Mouse (Mus musculus): ENCODE measurements around the gene Gm10985.

Gm10985 gene

GRCm38 (mm10) chr3:53844786-53845185 lies at the start of gene Gm10985:
Gm10985 (plus strand) TSS chr3:53845086.
- DNase-seq (ENCODE audit: low spot score in 2 of 2), result no peak

DNA sequence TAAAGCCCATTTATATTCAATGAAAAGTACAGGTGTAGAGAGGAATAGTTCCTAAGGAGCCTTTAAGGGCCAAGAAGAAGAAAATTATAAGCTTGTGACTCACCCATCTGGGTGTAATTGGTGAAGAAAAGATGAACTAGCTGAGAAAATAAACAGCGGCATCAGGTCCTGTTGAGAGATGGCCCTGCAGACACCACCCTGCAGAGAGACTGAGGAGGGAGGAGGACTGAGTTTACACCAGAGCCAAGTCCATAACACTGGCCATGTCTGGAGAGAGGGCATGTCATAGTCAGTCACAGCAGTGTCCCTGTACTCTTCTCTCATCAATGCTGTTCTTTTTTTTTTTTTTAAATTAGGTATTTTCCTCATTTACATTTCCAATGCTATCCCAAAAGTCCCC lies 48.0 kb upstream of the Gm10985 start:
- DNase-seq (ENCODE audit: low spot score in 2 of 2), result no peak

DNA sequence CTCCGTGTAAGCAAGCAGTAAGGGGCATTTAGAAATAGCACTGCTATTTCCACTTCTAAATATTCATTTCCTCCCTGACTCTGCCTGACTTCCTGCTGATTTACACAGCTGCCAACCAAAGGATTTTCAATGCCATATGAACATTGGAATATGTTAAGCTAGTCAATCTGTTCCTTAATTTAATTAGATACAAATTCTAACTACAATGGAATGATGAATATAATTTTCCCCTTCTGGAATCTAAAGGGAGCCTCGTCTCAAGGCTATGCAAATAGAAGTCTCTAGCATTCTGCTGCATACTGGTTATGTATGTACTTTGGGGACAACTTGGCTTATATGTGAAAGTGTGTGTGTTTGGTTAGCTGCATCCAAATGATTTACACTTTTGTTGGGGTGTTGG lies 45.2 kb upstream of the Gm10985 start:
- DNase-seq (ENCODE audit: low spot score in 2 of 2), result no peak

- no peak for DNase-seq (ENCODE audit: low spot score in 2 of 2)
Observed at GRCm38 (mm10) chr3:53813421-53813977, 31.4 kb upstream of the Gm10985 start.

DNA sequence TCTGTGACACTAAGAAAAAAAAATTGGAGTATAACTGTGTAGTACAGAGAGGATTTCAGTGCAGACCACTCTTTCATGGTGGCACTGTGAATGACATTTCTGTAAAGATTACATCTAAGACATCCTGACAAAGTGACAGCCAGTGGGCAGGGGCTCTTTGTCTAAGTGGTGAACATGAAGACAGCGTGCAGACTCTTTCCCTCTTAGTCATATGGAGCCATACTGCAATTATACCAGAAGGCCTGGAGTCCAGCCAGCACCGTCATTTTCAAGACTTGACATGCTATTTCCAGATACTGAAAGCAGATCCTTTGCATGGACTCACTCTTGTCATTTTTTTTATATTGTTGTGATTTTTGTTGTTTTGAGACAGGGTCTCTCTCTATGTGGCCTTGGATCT lies 10.6 kb upstream of the Gm10985 start:
- DNase-seq (ENCODE audit: low spot score in 2 of 2), result no peak

GRCm38 (mm10) chr3:53846206-53846928 lies 1.5 kb downstream of the Gm10985 start:
- no peak for DNase-seq (ENCODE audit: low spot score in 2 of 2)

DNA sequence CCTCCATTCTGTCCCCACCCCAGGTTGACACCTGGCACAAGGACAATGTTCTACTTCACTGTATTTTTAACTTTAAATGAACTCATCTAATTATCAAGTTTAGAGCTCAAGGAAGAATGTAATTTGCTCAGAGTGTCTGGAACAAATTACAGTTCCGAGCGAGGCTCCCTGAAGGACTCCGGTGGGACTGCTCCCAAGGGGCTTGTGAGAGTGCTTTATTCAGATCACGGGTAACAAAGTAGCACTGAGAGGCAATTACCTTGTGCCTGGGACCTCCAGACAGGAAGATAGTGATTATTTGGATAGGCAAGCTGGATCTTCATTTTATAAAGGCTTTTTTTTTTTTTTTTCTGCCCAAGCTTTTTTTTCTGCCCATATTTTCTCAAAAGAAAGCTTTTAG lies 2.8 kb downstream of the Gm10985 start:
- no peak for DNase-seq (ENCODE audit: low spot score in 2 of 2)

DNA sequence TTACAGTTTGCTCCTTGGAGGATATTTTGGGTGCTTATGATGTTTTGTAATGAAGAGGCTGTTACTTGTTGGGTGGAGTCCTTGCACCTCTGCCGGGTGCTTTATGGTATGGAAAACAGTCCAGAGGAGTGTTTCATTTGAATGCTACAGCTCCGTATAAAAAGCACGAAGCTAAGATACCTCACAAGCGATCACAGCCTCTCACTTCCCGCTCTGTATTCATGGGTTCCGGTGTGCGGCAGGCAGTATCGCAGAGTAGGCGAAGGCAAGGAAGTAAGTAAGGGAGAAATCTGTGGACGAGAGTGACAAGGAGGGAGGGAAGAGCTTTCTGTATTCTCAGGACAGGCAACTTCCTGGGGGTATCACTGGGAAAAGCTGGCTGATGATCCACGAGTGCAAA lies 3.4 kb downstream of the Gm10985 start:
- DNase-seq (ENCODE audit: low spot score in 2 of 2), result no peak

DNA sequence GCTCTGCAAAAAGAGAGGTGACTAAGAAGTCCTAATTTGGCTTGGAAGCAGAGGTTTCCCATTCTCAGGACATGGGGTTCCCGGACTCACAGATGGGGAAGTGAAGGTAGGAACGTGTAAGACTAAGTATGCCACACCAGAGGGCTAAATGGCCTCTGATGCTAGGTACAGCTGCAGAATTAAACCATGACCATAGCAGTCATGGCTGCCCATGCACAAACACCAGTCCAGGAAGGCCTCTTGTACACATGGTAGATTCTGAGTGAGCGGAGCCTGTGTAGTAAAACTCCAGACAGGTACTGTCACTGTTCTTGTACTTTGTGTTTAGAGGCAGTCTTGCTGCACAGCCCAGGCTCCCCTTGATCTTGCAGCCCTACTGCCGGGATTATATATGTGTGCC lies 9.4 kb downstream of the Gm10985 start:
- no peak for DNase-seq (ENCODE audit: low spot score in 2 of 2)

GRCm38 (mm10) chr3:53854831-53855230 lies 9.9 kb downstream of the Gm10985 start:
- DNase-seq (ENCODE audit: low spot score in 2 of 2), result no peak

GRCm38 (mm10) chr3:53863383-53864220 lies 18.7 kb downstream of the Gm10985 start, which contains the start of gene Ufm1:
Ufm1 (minus strand) TSS chr3:53863830.
- DNase-seq (ENCODE audit: low spot score in 2 of 2), result peak; percentile 89 to 96

DNA sequence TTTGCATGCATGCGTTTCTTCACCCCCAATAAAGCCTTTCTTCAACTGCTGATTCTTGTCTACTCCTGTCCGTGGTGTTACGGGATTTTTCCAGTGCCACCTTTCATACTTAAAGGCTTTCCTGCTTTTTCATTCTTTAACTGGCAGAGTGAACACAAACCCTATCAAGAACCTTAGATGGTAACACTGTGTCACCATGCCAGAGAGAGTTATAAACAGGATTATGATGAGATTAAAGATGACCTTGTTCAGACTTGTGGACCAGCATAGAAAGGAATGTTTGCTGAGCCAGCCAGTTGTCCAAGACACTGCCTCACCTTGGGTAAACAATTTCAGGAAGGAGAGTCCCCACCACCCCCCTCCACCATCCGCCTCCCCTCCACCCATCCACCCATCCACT lies 23.3 kb downstream of the Gm10985 start:
- no peak for DNase-seq (ENCODE audit: low spot score in 2 of 2)

DNA sequence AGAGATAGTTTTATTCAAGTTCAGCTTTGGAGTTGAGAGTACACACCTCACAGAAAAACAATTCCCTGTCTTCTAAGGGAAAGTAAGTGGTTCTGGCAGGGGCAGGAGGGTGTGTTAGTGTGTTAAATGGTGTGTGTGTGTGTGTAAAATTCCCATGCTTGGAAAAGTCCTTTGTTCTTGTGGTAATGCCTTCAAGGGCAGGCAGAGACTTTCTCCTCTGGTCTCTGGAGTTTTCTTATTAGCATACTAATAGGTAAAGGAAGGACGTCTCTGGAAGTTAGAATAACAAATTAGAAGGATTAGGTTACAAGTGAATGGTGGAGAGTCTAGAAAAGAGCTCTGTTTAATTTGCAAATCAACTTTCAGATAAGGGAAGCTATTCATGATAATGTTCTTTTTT lies 24.4 kb downstream of the Gm10985 start:
- no peak for DNase-seq (ENCODE audit: low spot score in 2 of 2)

DNA sequence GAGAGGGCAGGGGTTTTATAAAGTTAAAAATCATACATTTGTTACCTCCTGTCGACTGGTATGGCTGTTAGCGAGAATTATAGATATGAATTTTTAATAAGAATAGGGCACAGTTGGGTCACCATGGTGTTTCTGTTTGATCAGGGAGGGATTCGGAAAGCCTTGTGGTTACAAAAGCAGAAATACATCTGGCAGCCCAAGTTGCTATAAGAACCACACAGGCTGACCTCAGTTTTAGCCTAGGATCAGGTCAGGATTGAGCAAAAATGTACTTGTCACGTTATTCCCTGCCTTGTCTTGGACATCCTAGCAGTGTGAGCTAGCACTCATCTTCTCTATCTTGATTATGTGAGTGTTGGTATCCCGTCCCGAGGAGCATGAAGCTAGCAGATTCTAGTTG lies 25.6 kb downstream of the Gm10985 start:
- DNase-seq (ENCODE audit: low spot score in 2 of 2), result no peak

DNA sequence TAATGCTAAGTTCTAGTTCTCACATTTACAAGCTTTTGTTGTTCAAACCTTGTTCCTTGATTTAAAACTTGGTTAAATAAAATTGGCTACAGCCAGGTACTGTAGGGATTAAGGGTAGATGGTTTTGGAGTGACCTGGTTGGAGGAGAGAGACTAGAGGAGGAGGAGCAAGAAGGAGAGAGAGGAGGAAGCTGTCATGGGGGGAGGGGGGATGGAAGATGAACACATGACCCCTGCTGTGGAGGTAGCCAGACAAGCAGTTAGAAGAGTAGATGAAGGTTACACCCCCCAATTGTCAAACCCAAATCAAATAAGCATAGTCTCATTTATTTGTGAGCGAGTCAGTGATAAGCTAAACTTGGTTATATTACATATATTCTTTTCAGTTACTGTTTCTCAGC lies 26.7 kb downstream of the Gm10985 start:
- no peak for DNase-seq (ENCODE audit: low spot score in 2 of 2)

DNA sequence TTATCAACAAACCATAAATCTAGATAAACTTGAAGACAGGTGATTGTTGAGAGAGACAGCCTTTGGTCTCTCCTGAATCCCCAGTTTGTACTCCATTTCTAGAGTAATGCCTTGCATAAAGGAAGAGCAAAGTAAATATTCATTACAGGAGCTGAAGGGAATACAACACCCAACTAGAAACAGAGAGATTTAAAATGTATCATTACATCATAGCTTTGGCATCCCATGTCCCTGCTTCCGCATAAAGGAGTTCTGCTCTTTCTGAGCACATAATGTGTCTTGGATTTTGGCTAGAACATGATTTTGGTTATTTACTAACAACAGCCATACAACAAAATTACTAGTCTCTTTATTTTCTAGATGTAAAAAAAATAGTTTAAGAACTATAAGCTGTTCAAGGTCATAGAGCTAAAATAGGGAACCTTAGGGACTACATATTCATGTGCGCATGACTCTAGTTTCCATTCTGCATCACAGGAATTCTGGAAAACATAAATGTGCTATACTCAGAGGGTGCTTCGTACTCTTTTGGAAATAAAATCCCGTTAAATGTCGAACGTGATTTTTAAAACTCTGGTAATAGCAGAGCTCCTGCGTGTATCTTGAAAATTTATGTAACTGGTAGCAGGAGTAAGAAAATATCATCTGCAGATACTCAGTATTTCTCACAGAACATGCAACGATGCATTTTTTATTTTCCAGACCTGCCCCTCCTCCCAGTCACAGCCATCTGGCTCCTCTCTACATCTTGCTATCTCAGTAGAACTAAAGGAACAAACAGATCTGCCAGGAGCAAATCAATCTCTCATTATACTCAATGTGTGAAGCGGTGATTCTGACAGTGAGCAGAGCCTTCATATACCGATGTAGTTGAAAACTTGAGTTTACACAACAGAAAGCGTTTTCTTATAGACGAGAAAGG lies 46.0 kb downstream of the Gm10985 start:
- DNase-seq (ENCODE audit: low spot score in 2 of 2), result peak; percentile 42 to 74
